Mouse (Mus musculus): Measurements from ENCODE around the gene Dgkq.
"Not testable (repeated sequence)": the region's sequence is repeated elsewhere in the genome, so short reads cannot be mapped to it uniquely, and the experiment has no call there.

DNA sequence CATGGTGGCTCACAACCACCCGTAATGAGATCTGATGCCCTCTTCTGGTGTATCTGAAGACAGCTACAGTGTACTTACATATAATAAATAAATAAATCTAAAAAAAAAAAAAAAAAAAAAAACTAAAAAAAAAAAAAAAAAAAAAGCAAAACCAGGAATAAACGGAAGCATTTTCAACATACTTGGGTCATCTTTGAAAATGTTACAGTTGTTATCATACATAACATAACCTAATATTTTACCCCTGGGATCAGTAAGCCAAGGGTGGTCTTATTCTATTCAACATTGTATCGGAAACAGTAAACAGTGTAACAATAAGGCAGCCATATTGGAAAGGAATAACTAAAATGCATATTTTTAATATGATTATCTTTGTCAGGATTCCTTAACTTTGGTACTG lies 35.4 kb downstream of the Dgkq start:
- TF ChIP-seq CTCF (IDR thresholded peaks at IDR 0.05; ENCODE audit: low read depth, low read length); POLR2A (IDR thresholded peaks at IDR 0.05; ENCODE audit: borderline replicate concordance, low read depth, low read length): not testable (repeated sequence)

Measured in bone marrow macrophage, adult 2 months (primary cell).